Mouse (Mus musculus) neural tube, embryonic 12.5 days (tissue): ENCODE data around the gene Ceacam20. TPM values are rescaled to one million over a fixed set of nuclear protein-coding genes. Genes with fewer than 3 reads are reported as not detected.

ENCODE experiments used
- ATAC-seq: fragments of 200-750 bp; cut with Nextera tagmentation; 2 replicates; pipeline ENCODE4 v1.8.0; 2017; ENCODE audit warnings: low read depth, mild to moderate bottlenecking, moderate TSS enrichment, moderate library complexity; ENCODE audit not compliant: low FRiP score
- H3K27ac ChIP-seq: fragments of 300-500 bp; sonication (generic); 2 replicates; pipeline ENCODE4 v1.5.1; 2016
- H3K27me3 ChIP-seq: fragments of 300-500 bp; sonication (generic); replicated peaks from 2 replicates; pipeline ENCODE4 v1.6.1; 2016; ENCODE audit warnings: mild to moderate bottlenecking
- H3K36me3 ChIP-seq: fragments of 300-500 bp; sonication (generic); 2 replicates; pipeline ENCODE4 v1.6.1; 2016; ENCODE audit warnings: mild to moderate bottlenecking
- H3K4me1 ChIP-seq: fragments of 300-500 bp; sonication (generic); 2 replicates; pipeline ENCODE4 v1.6.1; 2016
- H3K4me2 ChIP-seq: fragments of 300-500 bp; sonication (generic); replicated peaks from 2 replicates; pipeline ENCODE4 v1.6.1; 2016; ENCODE audit warnings: mild to moderate bottlenecking
- H3K4me3 ChIP-seq: fragments of 300-500 bp; sonication (generic); 2 replicates; pipeline ENCODE4 v1.5.1; 2016
- H3K9ac ChIP-seq: fragments of 300-500 bp; sonication (generic); 2 replicates; pipeline ENCODE4 v1.6.1; 2016; ENCODE audit warnings: mild to moderate bottlenecking
- H3K9me3 ChIP-seq: fragments of 300-500 bp; sonication (generic); 2 replicates; pipeline ENCODE4 v1.6.1; 2016; ENCODE audit warnings: mild to moderate bottlenecking
- WGBS: fragments of 180-500 bp; shearing (Covaris S2); methylation state at CpG from one replicate; pipeline ENCODE4 v1.1.7; 2016; 5-methylcytosine and 5-hydroxymethylcytosine counted together
- polyA plus RNA-seq: library from polyadenylated mRNA; unstranded; fragments of >200 nt; fragmentation: Nextera tagmentation; extraction: Ambion mirVana; gene quantifications from 2 replicates; pipeline ENCODE4 v1.2.1, GENCODE M21; 2016

Gene Ceacam20
- polyA plus RNA-seq, 1 experiment from 2014 or later = not detected

- no peaks in the 10 kb centered on the region for H3K9me3 ChIP-seq
- H3K4me1 ChIP-seq = peaks cover 5% of the 10 kb centered on the region; the same call in 1 of the 2 replicates
- no peaks in the 10 kb centered on the region for H3K27me3 ChIP-seq
- no peak overlapping the region for H3K9ac ChIP-seq
- H3K4me2 ChIP-seq = no peak overlapping the region
- WGBS = 77% methylated on average over 20 of the region's 20 CpGs
- H3K4me3 ChIP-seq = no peak overlapping the region
- H3K36me3 ChIP-seq = no peaks in the 10 kb centered on the region
- no peak for ATAC-seq
- no peak overlapping the region for H3K27ac ChIP-seq
Measured at GRCm38 (mm10) chr7:19935171-19935751, 30.0 kb upstream of the Ceacam20 start.

- Histone ChIP-seq H3K9me3 (no peaks in the 10 kb centered on the region), H3K4me3 (no peak overlapping the region), H3K27me3 (no peaks in the 10 kb centered on the region), H3K4me2 (no peak overlapping the region), H3K27ac (no peak overlapping the region), H3K36me3 (no peaks in the 10 kb centered on the region), H3K4me1 (peaks cover 5% of the 10 kb centered on the region; the same call in 1 of the 2 replicates), H3K9ac (no peak overlapping the region)
- WGBS = 82% methylated on average over 6 of the region's 6 CpGs
- ATAC-seq = no peak
Measured at GRCm38 (mm10) chr7:19935961-19936360, 29.3 kb upstream of the Ceacam20 start.

GRCm38 (mm10) chr7:19937229-19937821 lies 27.9 kb upstream of the Ceacam20 start:
- no peak overlapping the region for H3K9ac ChIP-seq
- ATAC-seq = no peak
- no peak overlapping the region for H3K27ac ChIP-seq
- no peaks in the 10 kb centered on the region for H3K9me3 ChIP-seq
- H3K4me3 ChIP-seq = no peak overlapping the region
- no peak overlapping the region for H3K4me2 ChIP-seq
- no peaks in the 10 kb centered on the region for H3K36me3 ChIP-seq
- H3K27me3 ChIP-seq = no peaks in the 10 kb centered on the region
- H3K4me1 ChIP-seq = peaks cover 5% of the 10 kb centered on the region; the same call in 1 of the 2 replicates
- 86% methylated on average over 11 of the region's 11 CpGs for WGBS

GRCm38 (mm10) chr7:19939555-19940235 lies 25.5 kb upstream of the Ceacam20 start:
- H3K9me3 ChIP-seq = no peaks in the 10 kb centered on the region
- no peaks in the 10 kb centered on the region for H3K27me3 ChIP-seq
- H3K4me1 ChIP-seq = no peaks in the 10 kb centered on the region
- no peak overlapping the region for H3K4me3 ChIP-seq
- H3K36me3 ChIP-seq = no peaks in the 10 kb centered on the region
- no peak overlapping the region for H3K9ac ChIP-seq
- 60% methylated on average over 12 of the region's 12 CpGs for WGBS
- H3K27ac ChIP-seq = no peak overlapping the region
- H3K4me2 ChIP-seq = no peak overlapping the region
- ATAC-seq = no peak

GRCm38 (mm10) chr7:19940256-19940655 lies 25.0 kb upstream of the Ceacam20 start:
- H3K9ac ChIP-seq = no peak overlapping the region
- no peak for ATAC-seq
- WGBS = 38% methylated on average over 6 of the region's 6 CpGs
- no peaks in the 10 kb centered on the region for H3K36me3 ChIP-seq
- H3K9me3 ChIP-seq = no peaks in the 10 kb centered on the region
- no peak overlapping the region for H3K27ac ChIP-seq
- no peak overlapping the region for H3K4me3 ChIP-seq
- no peaks in the 10 kb centered on the region for H3K27me3 ChIP-seq
- no peak overlapping the region for H3K4me2 ChIP-seq
- H3K4me1 ChIP-seq = no peaks in the 10 kb centered on the region

GRCm38 (mm10) chr7:19944709-19945108 lies 20.5 kb upstream of the Ceacam20 start:
- H3K27ac ChIP-seq = no peak overlapping the region
- no peaks in the 10 kb centered on the region for H3K36me3 ChIP-seq
- no peak overlapping the region for H3K4me2 ChIP-seq
- no peaks in the 10 kb centered on the region for H3K27me3 ChIP-seq
- WGBS = 89% methylated on average over 8 of the region's 8 CpGs
- H3K9ac ChIP-seq = no peak overlapping the region
- H3K9me3 ChIP-seq = no peaks in the 10 kb centered on the region
- ATAC-seq = no peak
- no peak overlapping the region for H3K4me3 ChIP-seq
- H3K4me1 ChIP-seq = no peaks in the 10 kb centered on the region

GRCm38 (mm10) chr7:19945201-19945600 lies 20.0 kb upstream of the Ceacam20 start:
- Histone ChIP-seq H3K4me2 (no peak overlapping the region), H3K9ac (no peak overlapping the region), H3K27me3 (no peaks in the 10 kb centered on the region), H3K36me3 (no peaks in the 10 kb centered on the region), H3K27ac (no peak overlapping the region), H3K9me3 (no peaks in the 10 kb centered on the region), H3K4me3 (no peak overlapping the region), H3K4me1 (no peaks in the 10 kb centered on the region)
- ATAC-seq = no peak
- WGBS = 90% methylated on average over 5 of the region's 5 CpGs

GRCm38 (mm10) chr7:19945821-19946515 lies 19.2 kb upstream of the Ceacam20 start:
- ATAC-seq = no peak
- 86% methylated on average over 13 of the region's 13 CpGs for WGBS
- no peaks in the 10 kb centered on the region for H3K9me3 ChIP-seq
- no peak overlapping the region for H3K4me2 ChIP-seq
- no peak overlapping the region for H3K27ac ChIP-seq
- H3K36me3 ChIP-seq = no peaks in the 10 kb centered on the region
- no peak overlapping the region for H3K4me3 ChIP-seq
- no peaks in the 10 kb centered on the region for H3K4me1 ChIP-seq
- H3K9ac ChIP-seq = no peak overlapping the region
- no peaks in the 10 kb centered on the region for H3K27me3 ChIP-seq

- H3K9me3 ChIP-seq = no peaks in the 10 kb centered on the region
- no peak overlapping the region for H3K4me2 ChIP-seq
- WGBS = 81% methylated on average over 12 of the region's 12 CpGs
- no peaks in the 10 kb centered on the region for H3K36me3 ChIP-seq
- no peaks in the 10 kb centered on the region for H3K4me1 ChIP-seq
- H3K4me3 ChIP-seq = no peak overlapping the region
- no peaks in the 10 kb centered on the region for H3K27me3 ChIP-seq
- no peak overlapping the region for H3K27ac ChIP-seq
- no peak overlapping the region for H3K9ac ChIP-seq
- ATAC-seq = no peak
Measured at GRCm38 (mm10) chr7:19948956-19949355, 16.3 kb upstream of the Ceacam20 start.

GRCm38 (mm10) chr7:19949996-19950395 lies 15.2 kb upstream of the Ceacam20 start:
- ATAC-seq = no peak
- Histone ChIP-seq H3K27me3 (no peaks in the 10 kb centered on the region), H3K4me1 (no peaks in the 10 kb centered on the region), H3K9ac (no peak overlapping the region), H3K4me2 (no peak overlapping the region), H3K9me3 (no peaks in the 10 kb centered on the region), H3K4me3 (no peak overlapping the region), H3K27ac (no peak overlapping the region), H3K36me3 (no peaks in the 10 kb centered on the region)
- WGBS = 63% methylated on average over 10 of the region's 10 CpGs

GRCm38 (mm10) chr7:19950589-19950988 lies 14.6 kb upstream of the Ceacam20 start, which contains the start of gene Igsf23:
TSS of gene Igsf23 (minus strand) at chr7:19950756.
- no peak for ATAC-seq
- no peaks in the 10 kb centered on the region for H3K9me3 ChIP-seq
- WGBS = 62% methylated on average over 9 of the region's 9 CpGs

GRCm38 (mm10) chr7:19952320-19952986 lies 12.8 kb upstream of the Ceacam20 start:
- ATAC-seq = 0 out of 2 replicates have a peak, but pooled peaks have one; percentile 30
- Histone ChIP-seq H3K27me3 (no peaks in the 10 kb centered on the region), H3K9me3 (no peaks in the 10 kb centered on the region), H3K9ac (no peak overlapping the region), H3K36me3 (no peaks in the 10 kb centered on the region), H3K4me2 (no peak overlapping the region), H3K27ac (no peak overlapping the region), H3K4me3 (no peak overlapping the region), H3K4me1 (no peaks in the 10 kb centered on the region)
- 60% methylated on average over 10 of the region's 10 CpGs for WGBS

More at GRCm38 (mm10) chr7:19950589-19950988, 14.6 kb upstream of the Ceacam20 start, which contains the start of gene Igsf23:
- Histone ChIP-seq H3K27ac (no peak within 1 kb of the TSS), H3K27me3 (no peaks in the 10 kb centered on the region), H3K36me3 (no peaks in the 10 kb centered on the region), H3K9ac (no peak within 1 kb of the TSS), H3K4me3 (no peak within 1 kb of the TSS), H3K4me1 (no peaks in the 10 kb centered on the region), H3K4me2 (no peak within 1 kb of the TSS)
